Mouse (Mus musculus): ENCODE data around the gene 0610012G03Rik.

0610012G03Rik gene

GRCm38 (mm10) chr16:31932255-31932654, 16.0 kb downstream of the 0610012G03Rik start:
- no peak for DNase-seq

- DNase-seq = no peak
These were observed 17.0 kb downstream of the 0610012G03Rik start for GRCm38 (mm10) chr16:31931330-31931729.

GRCm38 (mm10) chr16:31927412-31927811, 20.9 kb downstream of the 0610012G03Rik start:
- DNase-seq = no peak

DNA sequence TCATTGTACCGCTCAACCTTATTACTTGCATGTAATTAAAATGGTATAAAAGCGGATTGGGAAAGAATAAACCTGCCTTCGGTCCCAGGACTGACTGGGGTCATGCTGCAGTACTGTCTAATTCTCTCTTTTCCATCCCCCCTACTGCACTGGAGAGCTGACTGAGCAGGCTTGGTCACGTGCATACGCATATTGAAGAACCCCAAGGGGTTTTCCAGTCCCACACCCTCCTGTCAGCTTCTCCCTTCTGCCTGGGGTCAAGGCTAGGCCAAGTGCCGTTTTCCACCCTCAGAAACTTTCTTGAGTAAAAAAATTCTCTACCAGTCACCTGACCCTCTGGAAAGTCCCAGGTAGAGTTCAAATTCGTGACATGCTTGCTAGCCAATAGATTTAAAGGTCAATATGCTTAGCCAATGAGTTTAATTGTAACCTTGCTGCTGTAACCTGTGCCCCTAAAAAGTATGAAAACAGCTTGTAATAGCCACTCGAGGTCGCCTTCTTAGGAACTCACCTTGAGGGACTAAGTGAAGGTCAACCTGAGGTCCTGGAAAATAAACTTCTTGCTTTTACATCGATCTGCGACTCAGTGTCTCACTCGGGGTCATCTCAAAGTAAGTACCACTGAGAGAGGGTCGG, 21.6 kb downstream of the 0610012G03Rik start:
- no peak for DNase-seq

DNA sequence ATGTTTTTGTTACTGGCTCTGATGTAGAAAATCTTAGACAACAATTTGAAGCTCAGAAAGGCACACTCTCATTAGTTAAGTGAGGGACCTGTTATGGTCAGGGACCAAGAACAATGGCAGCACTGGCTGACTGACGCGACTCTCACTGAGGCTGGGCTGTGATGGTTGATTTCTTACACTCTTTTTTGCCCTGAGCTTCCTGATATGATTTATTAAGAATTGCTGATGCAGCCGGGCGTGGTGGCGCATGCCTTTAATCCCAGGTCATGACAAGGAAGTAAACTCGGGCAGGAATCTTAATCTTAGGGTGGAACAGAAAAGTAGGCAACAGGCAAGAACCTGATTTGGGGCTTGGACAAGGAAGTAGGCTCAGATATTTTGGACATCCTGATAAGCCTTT, 22.2 kb downstream of the 0610012G03Rik start:
- no peak for DNase-seq

DNA sequence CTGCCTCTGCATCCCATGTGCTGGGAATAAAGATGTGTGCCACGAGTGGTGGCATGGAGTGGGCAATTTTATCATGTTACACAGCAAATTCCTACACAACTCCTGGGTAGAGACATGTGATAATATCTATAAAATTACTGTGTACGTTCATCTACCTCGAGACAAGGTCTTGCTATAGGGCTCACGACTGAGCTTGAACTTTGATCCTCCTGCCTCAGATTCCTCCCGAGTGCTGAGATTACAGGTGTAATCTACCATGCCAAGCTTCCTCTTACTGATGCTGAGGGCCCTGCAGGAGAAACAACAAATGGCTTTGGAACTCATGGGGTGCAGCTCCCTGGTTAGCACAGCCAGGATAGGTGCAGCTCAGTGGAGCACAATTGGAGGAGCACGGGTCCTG, 23.9 kb downstream of the 0610012G03Rik start:
- no peak for DNase-seq

DNA sequence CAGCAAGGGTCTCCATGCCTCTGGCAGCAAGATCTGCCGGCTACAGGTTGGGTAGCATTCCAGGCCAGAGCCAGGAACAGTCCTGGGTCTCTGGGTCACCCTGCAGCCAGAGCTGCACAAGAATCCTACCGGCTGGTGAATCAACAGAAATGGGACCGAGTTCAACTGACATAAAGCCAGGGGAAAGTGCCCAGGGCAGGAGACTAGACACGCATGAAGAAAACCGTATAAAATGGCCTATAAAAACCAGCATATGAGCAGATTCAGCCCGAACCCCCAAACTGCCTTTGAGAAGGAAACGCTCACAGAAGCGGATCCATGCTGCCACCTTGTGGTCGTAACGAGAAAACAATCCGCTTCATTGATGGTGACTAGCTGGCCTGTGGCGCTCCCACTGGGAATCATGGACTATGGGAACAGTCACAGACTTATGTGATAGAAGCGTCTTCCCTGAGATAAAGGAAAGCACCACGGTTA, 30.0 kb downstream of the 0610012G03Rik start:
- DNase-seq = peak; percentile 89

DNA sequence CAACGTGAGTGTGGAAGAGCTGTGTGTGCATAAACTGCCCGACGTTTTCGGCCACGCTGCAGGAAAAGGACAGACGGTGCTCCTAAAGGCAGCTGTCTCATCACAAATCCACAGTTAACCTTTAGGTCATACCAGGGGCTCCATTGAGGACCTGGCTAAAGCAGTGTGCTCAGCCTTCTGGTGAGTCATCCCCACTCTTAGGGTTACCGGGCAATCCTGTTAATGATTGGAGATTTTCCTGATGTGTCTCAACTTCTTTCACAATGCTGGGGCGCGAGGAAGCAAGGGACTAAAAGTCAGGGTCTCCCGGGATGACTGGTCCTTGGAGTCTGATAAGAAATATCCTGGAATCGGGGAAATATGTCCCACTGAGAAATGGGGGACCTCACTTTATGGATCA, 30.5 kb downstream of the 0610012G03Rik start:
- DNase-seq = no peak

DNA sequence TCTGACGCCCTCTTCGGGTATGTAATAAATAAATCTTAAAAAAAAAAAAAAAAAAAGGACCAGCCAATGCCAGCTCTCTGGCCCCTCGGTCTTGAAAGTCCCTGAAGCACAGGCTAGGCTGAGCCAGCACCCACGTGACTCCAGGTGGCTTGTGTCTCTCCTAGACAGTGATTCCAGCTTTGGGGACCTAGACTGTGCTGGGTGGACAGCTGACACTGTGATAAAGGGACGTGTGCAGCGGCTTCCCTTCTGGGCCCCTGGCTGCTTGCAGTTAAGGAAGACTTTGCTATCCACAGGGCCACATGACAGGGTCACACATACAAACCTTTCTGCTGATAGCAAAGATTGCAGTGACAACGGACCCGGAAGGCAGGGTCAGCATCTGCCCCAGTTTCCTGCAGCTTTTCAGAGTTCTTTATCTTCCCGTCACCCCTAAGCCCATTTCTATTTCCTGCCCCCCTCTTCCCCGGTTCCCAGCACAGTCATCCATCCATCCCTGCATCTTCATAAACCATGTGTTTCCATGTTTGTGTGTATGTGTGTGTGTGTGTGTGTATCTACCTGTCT, 37.9 kb downstream of the 0610012G03Rik start:
- no peak for DNase-seq

GRCm38 (mm10) chr16:31908959-31909358, 39.3 kb downstream of the 0610012G03Rik start:
- DNase-seq = no peak

DNA sequence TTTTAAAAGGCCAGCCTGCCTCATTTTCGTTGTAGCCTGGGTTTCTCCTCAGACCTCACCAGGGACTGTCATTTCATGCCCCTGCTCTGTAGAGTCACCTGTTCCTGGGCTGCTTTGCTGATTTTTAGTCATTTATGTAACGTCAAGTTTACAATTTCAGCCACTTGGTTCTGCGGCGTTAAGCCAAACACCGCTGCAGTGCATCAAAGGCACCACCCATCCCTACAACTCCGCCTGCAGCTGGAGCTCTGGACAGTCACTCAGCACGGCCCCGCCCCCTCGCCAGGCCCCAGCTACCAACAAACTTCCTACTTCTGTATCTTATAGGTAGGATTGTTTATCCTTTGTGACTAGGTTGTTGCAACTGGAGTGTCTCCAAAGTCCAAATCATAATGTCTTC, 41.4 kb downstream of the 0610012G03Rik start:
- no peak for DNase-seq

GRCm38 (mm10) chr16:31905891-31906825, 42.1 kb downstream of the 0610012G03Rik start:
- no peak for DNase-seq

DNA sequence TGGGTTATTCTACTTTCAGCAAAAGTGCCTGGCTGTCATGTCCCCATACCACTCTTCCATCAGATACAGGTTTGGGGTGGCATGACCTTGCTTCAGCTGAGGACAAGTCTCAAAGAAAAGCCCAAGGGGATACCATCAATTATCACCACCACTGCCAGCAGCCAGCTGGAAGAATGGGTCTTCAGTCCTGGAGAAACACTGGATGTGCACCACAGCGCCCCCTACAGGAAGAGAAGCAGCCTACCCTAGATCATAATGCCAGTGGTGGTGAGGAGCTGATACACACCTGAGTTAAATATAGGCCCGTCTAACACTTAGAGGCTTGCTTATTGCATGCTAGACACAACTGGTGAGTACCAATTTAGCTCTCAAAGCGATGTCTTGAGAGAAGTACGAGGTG, 43.0 kb downstream of the 0610012G03Rik start:
- no peak for DNase-seq

DNA sequence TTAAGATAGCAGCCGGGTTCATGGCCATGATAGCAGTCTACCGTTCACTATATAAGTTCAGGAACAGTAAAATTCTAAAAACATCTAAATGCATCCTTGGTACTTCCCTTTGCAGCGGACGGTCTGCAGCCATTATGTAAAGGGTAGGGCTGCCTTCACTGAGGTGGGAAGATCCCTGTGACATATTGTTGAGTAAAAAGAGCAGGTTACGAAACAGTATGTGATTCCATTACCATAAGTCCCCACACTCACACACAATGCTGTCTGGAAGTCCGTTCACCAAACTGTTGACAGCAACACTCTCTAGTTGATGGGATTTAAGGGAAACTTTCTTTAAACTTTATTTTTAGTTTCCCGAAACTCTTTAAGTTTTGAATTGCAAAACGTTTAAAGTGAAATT, 45.1 kb downstream of the 0610012G03Rik start:
- DNase-seq = no peak

GRCm38 (mm10) chr16:31901886-31902285, 46.4 kb downstream of the 0610012G03Rik start:
- DNase-seq = no peak

GRCm38 (mm10) chr16:31898546-31899326, 49.6 kb downstream of the 0610012G03Rik start:
- no peak for DNase-seq

Measured in cerebellum, adult 8-10 months (tissue).